Mouse (Mus musculus): ENCODE measurements around the gene Gpr146. TPM values are rescaled to one million over a fixed set of nuclear protein-coding genes. Genes with fewer than 3 reads are reported as not detected.
"Not testable (repeated sequence)": the region's sequence is repeated elsewhere in the genome, so short reads cannot be mapped to it uniquely, and the experiment has no call there.

Gene Gpr146
- 2.9 and 3.4 TPM in 2 replicates for polyA plus RNA-seq (2015; fragmentation: Nextera tagmentation; extraction: Ambion mirVana)

DNA sequence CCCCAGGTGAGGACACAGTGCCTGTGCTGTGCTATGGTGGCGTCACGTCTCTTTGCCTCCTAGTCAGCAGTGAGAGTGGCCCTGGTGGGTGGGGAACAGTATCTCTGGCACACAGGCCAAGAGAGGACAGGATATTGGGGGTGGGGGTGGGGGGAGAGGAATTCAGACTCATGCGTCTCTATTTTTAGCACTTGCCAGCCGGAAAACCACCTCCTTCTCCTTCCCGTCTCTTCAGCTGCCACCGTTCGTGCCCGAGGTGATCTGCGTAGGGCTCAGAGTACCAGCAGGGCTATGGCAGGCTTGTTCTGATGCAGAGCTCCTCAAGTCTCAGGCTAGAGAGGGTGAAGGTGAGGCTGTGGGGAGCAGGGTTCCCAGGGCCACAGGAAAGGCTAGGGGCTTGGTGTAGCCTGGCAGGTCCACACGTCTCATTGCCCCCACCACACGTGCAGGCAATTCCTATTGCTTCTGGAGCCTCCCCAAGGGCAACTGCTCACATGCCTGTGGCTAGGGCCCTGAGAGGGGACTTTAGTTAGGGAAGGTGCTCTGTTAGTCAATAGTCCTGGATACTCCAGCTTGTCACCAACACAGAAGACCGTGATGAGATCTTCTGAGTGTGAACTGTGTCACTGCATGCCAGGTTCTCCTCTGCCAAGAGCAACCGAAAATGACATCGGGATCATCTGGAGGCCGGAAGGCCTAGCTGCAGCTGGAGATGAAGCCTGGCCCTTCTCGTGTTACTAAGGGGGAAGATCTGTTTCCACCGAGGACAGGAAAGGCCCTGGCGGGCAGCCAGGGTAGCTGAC lies at the start of gene Gpr146:
Gene Gpr146 (plus strand): TSS at position 230 of the 803 bp plus-strand sequence.
- no peaks in the 10 kb centered on the region for H3K9me3 ChIP-seq (replicated peaks)
- ATAC-seq (ENCODE audit: insufficient number of reproducible peaks, low FRiP score, low TSS enrichment, low read depth), result no peak
- H3K4me1 ChIP-seq, result peaks cover 64% of the 10 kb centered on the region
- no peak within 1 kb of the TSS for H3K9ac ChIP-seq
- no peaks in the 10 kb centered on the region for H3K27me3 ChIP-seq
- no peak within 1 kb of the TSS for H3K4me3 ChIP-seq (replicated peaks)
- WGBS, result 42% methylated on average over 18 of the region's 18 CpGs
- H3K27ac ChIP-seq (replicated peaks), result peak within 1 kb of the TSS; percentile 81
- 0 out of 2 replicates have a peak within 1 kb of the TSS, but pooled peaks have one; percentile 24 for H3K4me2 ChIP-seq (replicated peaks)
- H3K36me3 ChIP-seq, result no peaks in the 10 kb centered on the region

DNA sequence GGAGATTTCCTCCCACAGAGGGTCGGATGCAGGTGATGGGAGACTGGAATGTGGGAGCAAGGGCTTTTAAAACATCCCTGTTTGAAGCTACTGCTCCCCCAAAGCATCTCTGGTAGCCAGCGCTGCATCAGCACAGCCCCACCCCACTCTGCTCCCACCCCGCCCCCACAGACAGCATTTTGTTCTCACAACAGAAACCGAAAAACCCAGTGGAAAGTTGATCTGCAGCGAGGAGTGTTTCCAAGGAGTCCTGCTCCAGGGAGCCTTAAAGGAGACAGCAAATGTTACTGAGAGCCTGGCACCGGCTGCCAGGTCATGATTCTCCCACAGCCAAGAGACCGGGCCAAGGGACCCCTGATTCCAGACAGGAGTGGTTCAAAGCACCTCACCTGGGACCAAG lies 46.7 kb upstream of the Gpr146 start:
- no peak for ATAC-seq (ENCODE audit: insufficient number of reproducible peaks, low FRiP score, low TSS enrichment, low read depth)
- Histone ChIP-seq H3K4me3 (replicated peaks) (no peak overlapping the region), H3K4me2 (replicated peaks) (no peak overlapping the region), H3K27me3 (peaks cover 11% of the 10 kb centered on the region), H3K9ac (no peak overlapping the region), H3K4me1 (peaks cover 6% of the 10 kb centered on the region; the same call in 1 of the 2 replicates), H3K36me3 (peaks cover 10% of the 10 kb centered on the region), H3K9me3 (replicated peaks) (no peaks in the 10 kb centered on the region), H3K27ac (replicated peaks) (no peak overlapping the region)
- WGBS, result 53% methylated on average over 7 of the region's 7 CpGs

DNA sequence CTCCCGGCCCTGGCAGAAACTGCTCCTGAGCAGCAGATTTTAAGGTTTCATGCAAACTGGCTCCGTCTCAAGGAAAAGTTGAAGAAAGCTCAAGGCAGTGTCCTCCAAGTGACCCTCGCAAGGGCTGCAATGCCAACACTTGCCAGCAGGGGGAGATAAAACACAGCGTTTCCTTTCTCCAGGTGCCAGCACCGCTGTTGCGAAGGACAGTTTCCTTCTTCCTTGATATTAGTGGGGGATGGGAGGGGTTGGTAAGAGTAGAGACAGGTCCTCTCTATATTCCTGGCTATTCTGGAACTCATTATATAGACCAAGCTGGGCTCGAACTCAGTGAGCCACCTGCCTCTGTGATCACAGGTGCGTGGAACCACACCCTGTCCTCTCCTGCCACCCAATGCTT lies 45.8 kb upstream of the Gpr146 start:
- Histone ChIP-seq H3K4me2 (replicated peaks) (no peak overlapping the region), H3K27me3 (0 out of 2 replicates have a peak, but pooled peaks cover 1% of the 10 kb centered on the region), H3K36me3 (peaks cover 18% of the 10 kb centered on the region), H3K9me3 (replicated peaks) (no peaks in the 10 kb centered on the region), H3K4me1 (peaks cover 6% of the 10 kb centered on the region; the same call in 1 of the 2 replicates), H3K9ac (no peak overlapping the region), H3K27ac (replicated peaks) (no peak overlapping the region), H3K4me3 (replicated peaks) (no peak overlapping the region)
- ATAC-seq (ENCODE audit: insufficient number of reproducible peaks, low FRiP score, low TSS enrichment, low read depth), result 0 out of 2 replicates have a peak, but pooled peaks have one; percentile 27
- WGBS, result 16% methylated on average over 8 of the region's 8 CpGs

DNA sequence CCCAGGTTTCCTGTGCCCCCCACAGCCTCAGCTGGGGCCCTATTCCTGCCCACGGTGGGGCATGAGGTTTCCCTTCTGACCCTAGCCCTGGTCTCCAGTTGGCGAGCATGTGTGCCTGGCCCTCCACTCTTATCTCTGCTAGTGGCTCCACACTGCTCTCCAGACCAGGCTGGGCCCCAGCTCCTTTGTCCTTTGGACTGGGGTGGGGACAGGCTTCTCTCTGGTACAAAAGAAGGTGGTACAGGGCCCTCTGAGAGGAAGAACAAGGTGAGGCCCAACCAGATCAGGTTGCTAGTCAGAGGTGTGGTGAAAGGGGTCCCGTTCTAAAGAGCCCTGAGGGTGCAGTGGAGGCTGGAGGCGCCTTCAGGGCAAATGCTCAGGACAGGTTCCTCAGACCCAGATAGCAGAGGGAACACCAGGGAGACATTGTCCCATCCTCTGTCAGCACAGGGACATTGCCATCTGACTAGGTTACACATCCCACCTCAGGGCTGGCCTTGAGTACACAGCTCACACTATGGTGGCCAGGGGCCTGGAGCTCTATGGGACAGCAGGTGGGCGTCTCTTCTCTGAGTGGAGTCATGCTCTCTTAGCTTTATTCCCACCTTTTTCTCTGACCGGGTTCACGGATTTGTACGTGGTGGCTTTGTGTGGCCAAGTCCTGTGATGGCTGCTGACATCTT lies 44.8 kb upstream of the Gpr146 start:
- no peaks in the 10 kb centered on the region for H3K27me3 ChIP-seq
- 82% methylated on average over 8 of the region's 8 CpGs for WGBS
- H3K4me1 ChIP-seq, result peaks cover 6% of the 10 kb centered on the region; the same call in 1 of the 2 replicates
- no peak for ATAC-seq (ENCODE audit: insufficient number of reproducible peaks, low FRiP score, low TSS enrichment, low read depth)
- H3K27ac ChIP-seq (replicated peaks), result no peak overlapping the region
- peaks cover 26% of the 10 kb centered on the region for H3K36me3 ChIP-seq
- H3K4me3 ChIP-seq (replicated peaks), result no peak overlapping the region
- H3K9ac ChIP-seq, result no peak overlapping the region
- H3K4me2 ChIP-seq (replicated peaks), result no peak overlapping the region
- no peaks in the 10 kb centered on the region for H3K9me3 ChIP-seq (replicated peaks)

DNA sequence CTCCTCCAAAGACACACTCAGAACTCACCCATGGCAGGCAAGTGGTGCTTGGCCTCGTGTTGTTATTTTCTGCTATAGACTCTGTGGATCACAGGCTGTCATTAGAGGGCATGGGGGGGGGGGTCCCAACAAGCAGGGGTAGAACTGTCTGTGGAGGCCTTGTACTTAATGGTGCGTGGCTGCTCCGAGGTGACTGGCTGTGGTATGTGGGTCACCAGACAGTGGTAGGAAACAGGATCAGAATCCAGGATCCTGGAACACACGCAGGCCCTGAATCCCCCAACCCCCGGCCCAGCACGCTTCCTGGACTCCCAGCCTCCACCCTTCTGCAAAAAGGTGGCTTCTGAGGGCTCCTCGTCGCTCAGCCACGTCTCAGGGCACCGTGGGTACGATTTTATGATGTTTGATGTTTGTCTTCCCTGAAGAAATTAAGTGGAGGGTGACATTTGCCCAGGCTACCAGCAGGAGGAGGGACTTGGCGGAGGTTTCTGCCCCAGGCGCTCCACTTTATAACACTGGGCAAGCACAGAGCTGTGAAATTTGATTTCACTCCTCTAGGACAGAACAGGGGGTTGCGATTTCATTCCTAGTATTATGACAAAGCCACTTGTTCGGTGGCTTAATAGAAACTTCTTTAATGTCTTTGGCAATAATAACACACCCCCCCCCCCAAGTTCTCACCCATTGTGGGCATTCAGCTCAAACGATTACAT lies 44.0 kb upstream of the Gpr146 start:
- Histone ChIP-seq H3K9ac (no peak overlapping the region), H3K4me3 (replicated peaks) (no peak overlapping the region), H3K9me3 (replicated peaks) (no peaks in the 10 kb centered on the region), H3K4me1 (peaks cover 6% of the 10 kb centered on the region; the same call in 1 of the 2 replicates), H3K27me3 (no peaks in the 10 kb centered on the region), H3K27ac (replicated peaks) (no peak overlapping the region), H3K36me3 (peaks cover 33% of the 10 kb centered on the region), H3K4me2 (replicated peaks) (no peak overlapping the region)
- 65% methylated on average over 16 of the region's 16 CpGs for whole genome bisulfite sequencing
- no peak for ATAC-seq (ENCODE audit: insufficient number of reproducible peaks, low FRiP score, low TSS enrichment, low read depth)

DNA sequence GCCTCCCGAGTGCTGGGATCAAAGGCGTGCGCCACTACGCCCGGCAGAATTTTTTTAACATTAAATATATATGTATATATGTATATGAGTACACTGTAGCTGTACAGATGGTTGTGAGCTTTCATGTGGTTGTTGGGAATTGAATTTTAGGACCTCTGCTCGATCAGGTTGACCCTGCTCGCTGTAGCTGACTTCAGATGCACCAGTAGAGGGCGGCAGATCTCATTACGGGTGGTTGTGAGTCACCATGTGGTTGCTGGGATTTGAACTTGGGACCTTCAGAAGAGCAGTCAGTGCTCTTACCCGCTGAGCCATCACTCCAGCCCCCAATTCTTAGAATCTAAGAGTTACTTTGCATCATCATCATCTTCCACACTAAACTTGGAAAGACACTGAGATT lies 43.1 kb upstream of the Gpr146 start:
- WGBS, result 81% methylated on average over 10 of the region's 10 CpGs
- not testable (repeated sequence) for H3K27me3 ChIP-seq; H3K9me3 ChIP-seq (replicated peaks); H3K4me1 ChIP-seq; H3K27ac ChIP-seq (replicated peaks); H3K4me3 ChIP-seq (replicated peaks); H3K4me2 ChIP-seq (replicated peaks); H3K9ac ChIP-seq; ATAC-seq (ENCODE audit: insufficient number of reproducible peaks, low FRiP score, low TSS enrichment, low read depth)
- peaks cover 43% of the 10 kb centered on the region for H3K36me3 ChIP-seq

DNA sequence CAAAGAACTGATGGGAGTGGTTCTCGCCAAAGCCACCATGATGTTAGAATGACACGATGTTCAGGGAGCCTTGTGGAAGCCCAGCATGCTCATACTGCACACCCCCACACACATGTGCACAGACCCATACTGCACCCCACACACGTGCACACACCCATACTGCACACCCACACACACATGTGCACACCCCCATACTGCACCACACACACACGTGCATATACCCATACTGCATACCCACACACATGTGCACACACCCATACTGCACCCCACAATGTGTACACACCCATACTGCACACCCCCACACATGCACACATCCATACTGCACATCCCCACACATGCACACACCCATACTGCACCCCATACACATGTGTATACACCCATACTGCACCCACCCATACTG lies 41.9 kb upstream of the Gpr146 start:
- peaks cover 55% of the 10 kb centered on the region for H3K36me3 ChIP-seq
- H3K27me3 ChIP-seq, result no peaks in the 10 kb centered on the region
- peaks cover 6% of the 10 kb centered on the region; the same call in 1 of the 2 replicates for H3K4me1 ChIP-seq
- no peak overlapping the region for H3K9ac ChIP-seq
- H3K4me3 ChIP-seq (replicated peaks), result no peak overlapping the region
- 81% methylated on average over 4 of the region's 4 CpGs for WGBS
- H3K9me3 ChIP-seq (replicated peaks), result no peaks in the 10 kb centered on the region
- no peak overlapping the region for H3K27ac ChIP-seq (replicated peaks)
- H3K4me2 ChIP-seq (replicated peaks), result no peak overlapping the region
- no peak for ATAC-seq (ENCODE audit: insufficient number of reproducible peaks, low FRiP score, low TSS enrichment, low read depth)

DNA sequence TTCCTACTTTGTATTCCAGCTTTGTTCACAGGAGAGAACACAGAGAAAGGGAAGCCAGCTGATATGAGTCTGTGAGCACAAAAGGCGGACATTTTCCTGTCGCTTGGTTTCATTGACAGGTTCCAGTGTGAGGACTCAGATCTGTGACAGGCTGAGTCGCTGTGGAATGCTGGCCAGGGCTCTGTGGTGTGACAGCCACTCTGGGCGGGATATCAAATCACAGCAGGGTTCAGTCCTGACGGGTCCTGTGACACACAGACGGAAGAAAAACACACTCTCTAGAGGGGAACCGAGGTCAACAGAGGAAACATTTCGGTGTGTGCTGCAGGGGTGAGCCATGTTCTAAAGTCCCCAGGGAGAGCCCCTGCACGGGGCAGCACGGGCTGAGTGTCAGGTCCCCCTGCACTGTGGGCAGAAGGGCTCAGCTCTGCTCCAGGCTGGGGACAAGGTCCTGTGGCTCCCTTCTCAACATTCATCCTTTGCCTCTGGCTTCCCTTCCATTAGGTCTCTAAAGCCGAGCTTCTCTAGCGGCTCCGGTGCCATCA lies 39.6 kb upstream of the Gpr146 start:
- WGBS, result 67% methylated on average over 13 of the region's 13 CpGs
- ATAC-seq (ENCODE audit: insufficient number of reproducible peaks, low FRiP score, low TSS enrichment, low read depth), result no peak
- no peak overlapping the region for H3K4me2 ChIP-seq (replicated peaks)
- H3K4me1 ChIP-seq, result no peaks in the 10 kb centered on the region
- peaks cover 73% of the 10 kb centered on the region for H3K36me3 ChIP-seq
- H3K27me3 ChIP-seq, result no peaks in the 10 kb centered on the region
- H3K9me3 ChIP-seq (replicated peaks), result no peaks in the 10 kb centered on the region
- no peak overlapping the region for H3K9ac ChIP-seq
- no peak overlapping the region for H3K27ac ChIP-seq (replicated peaks)
- H3K4me3 ChIP-seq (replicated peaks), result no peak overlapping the region

DNA sequence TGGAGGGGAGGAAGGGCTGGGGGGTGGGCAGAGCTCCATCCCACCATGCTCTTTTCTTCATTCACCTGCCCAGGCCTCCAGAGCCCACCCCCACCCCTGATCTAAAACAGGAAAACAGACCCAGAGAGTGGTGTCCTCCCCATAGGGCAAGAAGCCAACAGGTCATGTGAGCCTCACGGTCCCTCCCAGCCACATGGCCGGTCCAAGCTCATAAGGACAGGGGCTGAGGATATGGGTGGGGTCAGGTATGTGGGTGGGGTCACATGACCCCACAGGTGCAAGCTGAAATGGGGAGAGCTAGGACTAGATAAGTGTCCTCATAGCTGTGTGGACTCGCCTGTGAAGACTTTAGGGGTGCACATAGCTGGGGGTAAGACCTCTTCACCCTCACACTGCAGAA lies 39.1 kb upstream of the Gpr146 start:
- no peak for ATAC-seq (ENCODE audit: insufficient number of reproducible peaks, low FRiP score, low TSS enrichment, low read depth)
- Histone ChIP-seq H3K4me3 (replicated peaks) (no peak overlapping the region), H3K27ac (replicated peaks) (no peak overlapping the region), H3K4me1 (peaks cover under 1% of the 10 kb centered on the region; the same call in 1 of the 2 replicates), H3K36me3 (peaks cover 73% of the 10 kb centered on the region), H3K4me2 (replicated peaks) (no peak overlapping the region), H3K9me3 (replicated peaks) (no peaks in the 10 kb centered on the region), H3K9ac (no peak overlapping the region), H3K27me3 (no peaks in the 10 kb centered on the region)
- 76% methylated on average over 3 of the region's 3 CpGs for WGBS

DNA sequence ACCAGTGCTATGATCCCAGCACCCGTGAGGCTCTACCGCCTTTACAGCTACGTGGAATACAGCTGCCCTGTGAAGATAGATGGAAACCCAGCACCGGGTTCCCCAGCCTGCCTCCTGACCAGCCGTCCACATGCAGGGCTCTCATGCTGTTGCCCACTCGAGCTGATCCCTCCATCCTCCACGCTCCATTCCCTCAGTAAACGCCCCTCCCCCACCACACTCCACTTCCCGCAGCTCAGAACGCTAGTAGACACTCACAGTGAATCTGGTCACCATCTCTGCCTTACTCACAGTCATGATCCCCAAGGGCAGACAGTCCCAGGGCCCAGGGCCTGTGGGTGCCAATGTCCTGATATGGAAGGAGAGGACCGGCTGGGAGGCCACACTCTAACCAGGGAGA lies 38.6 kb upstream of the Gpr146 start:
- Histone ChIP-seq H3K4me1 (peaks cover 5% of the 10 kb centered on the region), H3K27me3 (no peaks in the 10 kb centered on the region), H3K9ac (no peak overlapping the region), H3K36me3 (peaks cover 73% of the 10 kb centered on the region), H3K27ac (replicated peaks) (no peak overlapping the region), H3K4me2 (replicated peaks) (no peak overlapping the region), H3K4me3 (replicated peaks) (no peak overlapping the region), H3K9me3 (replicated peaks) (no peaks in the 10 kb centered on the region)
- no peak for ATAC-seq (ENCODE audit: insufficient number of reproducible peaks, low FRiP score, low TSS enrichment, low read depth)
- WGBS, result 85% methylated on average over 11 of the region's 11 CpGs
